Mouse (Mus musculus) liver, postnatal 0 days (tissue): ENCODE data around the gene Memo1.

Source experiments
- CTCF ChIP-seq: sonication (generic); IDR thresholded peaks from 2 replicates; pipeline ENCODE4 v1.5.1; 2016; ENCODE audit warnings: antibody characterized with exemption, low read depth
- EP300 ChIP-seq: IDR thresholded peaks from 2 replicates; pipeline ENCODE4 v1.6.1; 2016; ENCODE audit warnings: antibody characterized with exemption, low read depth, mild to moderate bottlenecking

- TF ChIP-seq CTCF (no peak), EP300 (no peak)
Observed at GRCm38 (mm10) chr17:74186197-74186596, 109.1 kb downstream of the Memo1 start.
